Mouse (Mus musculus) stomach, embryonic 16.5 days (tissue): Measurements from ENCODE around the gene Ubald2. TPM values are rescaled to one million over a fixed set of nuclear protein-coding genes. Genes with fewer than 3 reads are reported as not detected.
A peak's percentile ranks its signal among the peaks of the same experiment; 100 is the strongest.

Experiments
- ATAC-seq: fragments of 200-750 bp; cut with Nextera tagmentation; 2 replicates; pipeline ENCODE4 v1.8.0; 2017; ENCODE audit warnings: moderate number of reproducible peaks, moderate TSS enrichment; ENCODE audit not compliant: insufficient read depth, low FRiP score
- H3K27ac ChIP-seq: fragments of 300-500 bp; sonication (generic); 2 replicates; pipeline ENCODE4 v1.5.1; 2014; ENCODE audit warnings: low read length
- H3K27me3 ChIP-seq: fragments of 300-500 bp; sonication (generic); 2 replicates; pipeline ENCODE4 v1.6.1; 2014; ENCODE audit warnings: low read length, control low read depth, mixed read lengths; ENCODE audit not compliant: control insufficient read depth, insufficient read depth
- H3K36me3 ChIP-seq: fragments of 300-500 bp; sonication (generic); 2 replicates; pipeline ENCODE4 v1.6.1; 2014; ENCODE audit warnings: low read length; ENCODE audit not compliant: control insufficient read depth, insufficient read depth
- H3K4me1 ChIP-seq: fragments of 300-500 bp; sonication (generic); 2 replicates; pipeline ENCODE4 v1.6.1; 2014; ENCODE audit warnings: low read length, control low read depth, mixed read lengths; ENCODE audit not compliant: control insufficient read depth, insufficient read depth
- H3K4me2 ChIP-seq: fragments of 300-500 bp; sonication (generic); 2 replicates; pipeline ENCODE4 v1.6.1; 2014; ENCODE audit warnings: low read depth, low read length, mixed read lengths
- H3K4me3 ChIP-seq: fragments of 300-500 bp; sonication (generic); replicated peaks from 2 replicates; pipeline ENCODE4 v1.5.1; 2014; ENCODE audit warnings: mild to moderate bottlenecking, low read length
- H3K9ac ChIP-seq: fragments of 300-500 bp; sonication (generic); 2 replicates; pipeline ENCODE4 v1.6.1; 2014; ENCODE audit warnings: low read length
- H3K9me3 ChIP-seq: fragments of 300-500 bp; sonication (generic); replicated peaks from 2 replicates; pipeline ENCODE4 v1.6.1; 2016; ENCODE audit warnings: low read length, control low read depth; ENCODE audit not compliant: control insufficient read depth
- whole genome bisulfite sequencing: fragments of 180-500 bp; shearing (Covaris S2); extraction: QIAGEN DNeasy Blood & Tissue Kit; methylation state at CpG from one replicate; pipeline ENCODE4 v1.1.7; 2014; 5-methylcytosine and 5-hydroxymethylcytosine counted together
- polyA plus RNA-seq: library from polyadenylated mRNA; unstranded; fragments of >200 nt; fragmentation: Nextera tagmentation; extraction: Ambion mirVana; gene quantifications from 2 replicates; pipeline ENCODE4 v1.2.1, GENCODE M21; 2015

Gene Ubald2
- polyA plus RNA-seq, 1 experiment from 2014 or later, result 34.8 TPM

DNA sequence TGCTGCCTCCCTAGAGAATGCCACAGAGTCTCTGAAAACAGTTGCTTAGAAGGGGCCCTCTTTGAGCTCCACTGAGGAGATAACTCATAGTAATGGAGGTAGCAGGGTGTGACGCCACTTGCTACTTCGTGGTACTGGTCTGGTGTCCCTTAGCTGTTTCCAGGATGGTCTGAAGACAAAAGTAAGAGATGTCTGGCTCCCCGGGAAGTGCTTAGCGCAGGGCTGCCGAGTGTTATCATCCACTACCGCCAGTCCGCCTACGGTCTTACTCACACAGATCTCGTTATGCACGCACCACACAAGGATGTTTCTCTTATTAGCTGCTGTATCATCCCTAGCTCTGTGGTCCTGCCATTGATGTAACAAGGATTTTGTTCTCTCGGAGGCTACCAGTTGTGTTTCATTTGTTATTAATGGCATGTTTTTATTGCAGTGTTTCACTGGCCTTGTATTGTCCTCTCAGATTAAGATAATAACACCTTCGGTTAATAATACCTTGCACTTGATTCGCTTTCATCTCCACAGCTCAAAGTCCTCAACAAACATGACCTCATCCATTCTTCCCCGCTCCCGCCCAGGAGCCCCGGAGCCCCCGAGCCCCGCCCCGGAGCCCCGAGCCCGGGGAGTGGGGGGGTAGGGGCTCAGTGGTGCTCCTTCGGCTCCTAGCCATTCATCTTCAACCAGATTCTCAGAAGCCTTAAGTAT, 3.0 kb upstream of the Ubald2 start:
- peak overlapping the region; percentile 96 for H3K27ac ChIP-seq
- WGBS, result 25% methylated on average over 22 of the region's 22 CpGs
- no peak for ATAC-seq
- peak overlapping the region; percentile 45 for H3K4me2 ChIP-seq
- H3K36me3 ChIP-seq, result no peaks in the 10 kb centered on the region
- H3K4me3 ChIP-seq, result no peak overlapping the region
- H3K27me3 ChIP-seq, result no peaks in the 10 kb centered on the region
- H3K4me1 ChIP-seq, result peaks cover 33% of the 10 kb centered on the region
- peak overlapping the region; percentile 60 for H3K9ac ChIP-seq
- H3K9me3 ChIP-seq, result no peaks in the 10 kb centered on the region

DNA sequence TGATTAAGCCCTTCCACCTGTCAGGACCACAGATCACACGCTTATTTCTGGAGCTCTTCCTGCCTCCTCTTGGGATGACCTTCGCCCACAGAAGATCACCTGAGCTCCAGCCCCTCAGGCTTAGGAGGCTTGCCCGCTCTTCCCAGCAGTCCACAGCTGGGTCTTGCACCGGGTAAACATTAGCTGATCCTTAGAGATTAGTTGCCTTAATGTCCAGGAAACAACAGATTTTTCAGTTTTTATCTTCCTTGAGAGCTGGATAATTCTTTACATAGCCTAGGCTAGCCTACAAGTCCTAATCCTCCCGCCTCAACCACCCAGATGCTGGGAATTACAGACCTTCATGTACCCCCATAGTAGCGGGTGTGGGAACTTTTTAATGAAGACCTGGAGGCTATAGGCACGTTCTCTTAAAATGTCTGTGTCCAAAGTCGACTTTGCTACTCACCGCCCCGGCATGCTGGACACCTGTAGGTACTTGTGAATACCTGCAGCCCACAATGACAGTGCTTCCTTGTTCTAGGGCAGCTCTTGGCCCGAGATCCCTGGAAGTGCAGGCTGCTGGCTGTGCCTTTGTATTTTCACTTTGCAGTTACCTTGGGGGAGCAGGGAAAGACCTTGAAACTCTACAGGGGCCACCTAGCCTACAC, 2.3 kb upstream of the Ubald2 start:
- Histone ChIP-seq H3K9ac (peak overlapping the region; percentile 60), H3K4me1 (peaks cover 40% of the 10 kb centered on the region), H3K4me2 (peak overlapping the region; percentile 45), H3K9me3 (no peaks in the 10 kb centered on the region), H3K27me3 (no peaks in the 10 kb centered on the region), H3K36me3 (no peaks in the 10 kb centered on the region), H3K4me3 (no peak overlapping the region), H3K27ac (peak overlapping the region; percentile 96)
- ATAC-seq, result no peak
- 35% methylated on average over 11 of the region's 11 CpGs for WGBS

GRCm38 (mm10) chr11:116432127-116432526, 1.8 kb upstream of the Ubald2 start:
- H3K27ac ChIP-seq, result peak overlapping the region; percentile 96
- H3K4me1 ChIP-seq, result peaks cover 42% of the 10 kb centered on the region
- H3K27me3 ChIP-seq, result no peaks in the 10 kb centered on the region
- no peaks in the 10 kb centered on the region for H3K9me3 ChIP-seq
- no peak overlapping the region for H3K4me3 ChIP-seq
- 0 out of 2 replicates have a peak overlapping the region, but pooled peaks have one; percentile 45 for H3K4me2 ChIP-seq
- no peak overlapping the region for H3K9ac ChIP-seq
- no peak for ATAC-seq
- WGBS, result 60% methylated on average over 6 of the region's 6 CpGs
- H3K36me3 ChIP-seq, result no peaks in the 10 kb centered on the region

DNA sequence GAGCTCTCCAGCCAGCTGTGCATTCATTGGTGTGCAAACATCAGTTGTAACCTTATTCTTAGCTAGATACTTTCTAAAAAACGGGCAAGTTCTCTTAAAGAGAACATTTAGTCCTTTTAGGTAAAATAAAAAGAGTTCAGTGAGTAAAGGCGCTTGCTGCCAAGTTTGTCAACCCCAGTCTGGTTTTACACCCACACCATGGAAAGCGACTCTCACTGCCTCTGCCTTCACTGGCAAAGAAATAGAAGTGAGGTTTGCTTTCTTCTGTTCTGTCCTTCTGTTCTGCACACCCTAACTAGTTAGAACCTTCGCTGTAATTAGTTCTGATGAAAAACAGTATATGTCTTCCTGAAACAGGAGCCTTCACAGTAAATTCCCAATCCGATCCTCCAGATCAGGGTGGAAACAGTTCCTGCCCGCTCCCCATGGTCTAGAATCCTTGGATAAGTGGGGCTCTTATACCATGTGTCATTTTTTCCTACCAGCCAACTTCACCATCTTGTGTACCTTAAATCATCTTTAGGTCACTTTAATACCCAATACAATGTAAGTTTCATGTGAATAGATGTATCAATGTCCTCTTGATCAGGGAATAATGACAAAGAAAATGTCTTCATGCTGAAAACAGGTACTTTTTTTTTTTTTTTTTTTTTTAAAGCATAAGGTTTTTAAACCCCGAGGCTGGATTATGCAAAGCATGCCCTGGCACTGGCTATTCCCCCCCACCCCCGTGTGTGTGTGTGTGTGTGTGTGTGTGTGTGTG, 1.1 kb upstream of the Ubald2 start:
- H3K9ac ChIP-seq, result no peak overlapping the region
- H3K27ac ChIP-seq, result peak overlapping the region; percentile 96
- H3K4me2 ChIP-seq, result peak overlapping the region; percentile 48
- no peak for ATAC-seq
- peaks cover 47% of the 10 kb centered on the region for H3K4me1 ChIP-seq
- WGBS, result 60% methylated on average over 8 of the region's 8 CpGs
- H3K36me3 ChIP-seq, result no peaks in the 10 kb centered on the region
- no peaks in the 10 kb centered on the region for H3K9me3 ChIP-seq
- H3K27me3 ChIP-seq, result no peaks in the 10 kb centered on the region
- H3K4me3 ChIP-seq, result no peak overlapping the region; the same call in 1 of the 2 replicates

GRCm38 (mm10) chr11:116434287-116434966, 533 bp downstream of the Ubald2 start:
- peak overlapping the region; percentile 94 for H3K9ac ChIP-seq
- peak overlapping the region; percentile 82 for H3K4me3 ChIP-seq
- H3K4me2 ChIP-seq, result peak overlapping the region; percentile 71
- under 1% methylated on average over 35 of the region's 67 CpGs for WGBS
- H3K27me3 ChIP-seq, result no peaks in the 10 kb centered on the region
- peak overlapping the region; percentile 97 for H3K27ac ChIP-seq
- H3K9me3 ChIP-seq, result no peaks in the 10 kb centered on the region
- ATAC-seq, result peak; percentile 6
- no peaks in the 10 kb centered on the region for H3K36me3 ChIP-seq
- H3K4me1 ChIP-seq, result peaks cover 43% of the 10 kb centered on the region

GRCm38 (mm10) chr11:116434967-116435752, 1.3 kb downstream of the Ubald2 start:
- H3K27me3 ChIP-seq, result no peaks in the 10 kb centered on the region
- peak overlapping the region; percentile 71 for H3K4me2 ChIP-seq
- H3K9me3 ChIP-seq, result no peaks in the 10 kb centered on the region
- peak overlapping the region; percentile 82 for H3K4me3 ChIP-seq
- no peak for ATAC-seq
- H3K36me3 ChIP-seq, result no peaks in the 10 kb centered on the region
- peak overlapping the region; percentile 97 for H3K27ac ChIP-seq
- peak overlapping the region; percentile 94 for H3K9ac ChIP-seq
- WGBS, result 45% methylated on average over 12 of the region's 12 CpGs
- H3K4me1 ChIP-seq, result peaks cover 38% of the 10 kb centered on the region

- WGBS, result 36% methylated on average over 5 of the region's 5 CpGs
- Histone ChIP-seq H3K27ac (peak overlapping the region; percentile 97), H3K9ac (peak overlapping the region; percentile 58), H3K36me3 (no peaks in the 10 kb centered on the region), H3K27me3 (no peaks in the 10 kb centered on the region), H3K4me3 (peak overlapping the region; percentile 82), H3K4me2 (peak overlapping the region; percentile 71), H3K4me1 (peaks cover 28% of the 10 kb centered on the region), H3K9me3 (no peaks in the 10 kb centered on the region)
- no peak for ATAC-seq
These were observed 2.3 kb downstream of the Ubald2 start for GRCm38 (mm10) chr11:116435992-116436724.
